Mouse (Mus musculus): ENCODE measurements around the gene Plgrkt. TPM values are rescaled to one million over a fixed set of nuclear protein-coding genes. Genes with fewer than 3 reads are reported as not detected.

Plgrkt gene
- polyA plus RNA-seq, 1 experiment, result 50.7 TPM

GRCm38 (mm10) chr19:29308832-29309231 lies 58.4 kb downstream of the Plgrkt start:
- DNase-seq (ENCODE audit: low read depth), result no peak
- TF ChIP-seq POLR2A (IDR thresholded peaks at IDR 0.05; ENCODE audit: borderline replicate concordance, extremely low read depth, insufficient read depth, insufficient read length, poor library complexity, severe bottlenecking) (no peak), CTCF (IDR thresholded peaks at IDR 0.05; ENCODE audit: borderline replicate concordance, extremely low read depth, insufficient read depth, insufficient read length) (no peak)

- no peak for DNase-seq (ENCODE audit: low read depth)
- TF ChIP-seq POLR2A (IDR thresholded peaks at IDR 0.05; ENCODE audit: borderline replicate concordance, extremely low read depth, insufficient read depth, insufficient read length, poor library complexity, severe bottlenecking) (no peak), CTCF (IDR thresholded peaks at IDR 0.05; ENCODE audit: borderline replicate concordance, extremely low read depth, insufficient read depth, insufficient read length) (no peak)
These were observed 65.1 kb downstream of the Plgrkt start for GRCm38 (mm10) chr19:29302119-29302518.

GRCm38 (mm10) chr19:29300919-29301318 lies 66.3 kb downstream of the Plgrkt start:
- TF ChIP-seq CTCF (IDR thresholded peaks at IDR 0.05; ENCODE audit: borderline replicate concordance, extremely low read depth, insufficient read depth, insufficient read length) (no peak), POLR2A (IDR thresholded peaks at IDR 0.05; ENCODE audit: borderline replicate concordance, extremely low read depth, insufficient read depth, insufficient read length, poor library complexity, severe bottlenecking) (no peak)
- no peak for DNase-seq (ENCODE audit: low read depth)

Other genes starting within 250 kb of the Plgrkt start
- gene Jak2, start 115.6 kb downstream of the Plgrkt start, polyA plus RNA-seq (2012; rRNA removed), result 27.3 and 29.5 TPM in 2 replicates
- 1.0 and 1.6 TPM in 2 replicates for gene Insl6, start 42.0 kb downstream of the Plgrkt start, polyA plus RNA-seq (2012; rRNA removed)
- gene Rln1, start 32.7 kb downstream of the Plgrkt start, polyA plus RNA-seq (2012; rRNA removed), result 1.3 and 1.5 TPM in 2 replicates
- gene Cd274, start 65 bp upstream of the Plgrkt start, polyA plus RNA-seq (2012; rRNA removed), result 1.00 and 1.1 TPM in 2 replicates
- 0.10 TPM in 1 of 2 replicates, not detected in the other for gene Pdcd1lg2, start 43.5 kb upstream of the Plgrkt start, polyA plus RNA-seq (2012; rRNA removed)
- gene Ric1, start 154.9 kb upstream of the Plgrkt start, polyA plus RNA-seq (2012; rRNA removed), result 19.6 and 28.4 TPM in 2 replicates

Measured in brain, embryonic 14.5 days (tissue).